Mouse (Mus musculus): ENCODE data around the gene Bbs4. TPM values are rescaled to one million over a fixed set of nuclear protein-coding genes. Genes with fewer than 3 reads are reported as not detected.

Bbs4 gene
- polyA plus RNA-seq, 1 experiment from 2014 or later = 9.6 TPM

- Histone ChIP-seq H3K4me2 (replicated peaks) (no peak overlapping the region), H3K4me3 (replicated peaks) (no peak overlapping the region), H3K9ac (no peak overlapping the region), H3K9me3 (no peaks in the 10 kb centered on the region), H3K27me3 (replicated peaks) (no peaks in the 10 kb centered on the region), H3K4me1 (replicated peaks) (0 out of 2 replicates have a peak, but pooled peaks cover 3% of the 10 kb centered on the region), H3K36me3 (no peaks in the 10 kb centered on the region), H3K27ac (peak overlapping the region; percentile 6; the same call in 1 of the 2 replicates)
- ATAC-seq = no peak
- 77% methylated on average over 5 of the region's 5 CpGs for WGBS
These were observed 14.9 kb downstream of the Bbs4 start for GRCm38 (mm10) chr9:59338411-59338810.

DNA sequence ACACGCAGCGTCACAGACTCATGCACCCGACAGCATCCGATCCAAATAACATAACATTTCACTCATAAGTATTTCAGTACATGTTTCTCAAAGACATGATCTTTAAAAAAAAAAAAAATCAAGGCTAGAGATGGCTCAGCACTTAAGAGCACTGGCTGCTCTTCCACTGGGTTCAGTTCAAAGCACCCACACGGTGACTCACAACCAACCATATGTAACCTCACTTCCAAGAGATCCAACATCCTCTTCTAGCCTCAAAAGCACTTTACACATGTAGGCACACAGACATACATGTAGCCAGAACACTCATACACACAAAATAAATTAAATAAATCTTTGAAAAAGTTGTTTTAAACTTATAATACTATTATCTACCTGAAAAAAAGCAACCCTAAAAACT, 15.4 kb downstream of the Bbs4 start:
- H3K27ac ChIP-seq = no peak overlapping the region
- ATAC-seq = no peak
- no peak overlapping the region for H3K4me3 ChIP-seq (replicated peaks)
- no peaks in the 10 kb centered on the region for H3K36me3 ChIP-seq
- H3K27me3 ChIP-seq (replicated peaks) = no peaks in the 10 kb centered on the region
- H3K9ac ChIP-seq = no peak overlapping the region
- H3K4me1 ChIP-seq (replicated peaks) = 0 out of 2 replicates have a peak, but pooled peaks cover 3% of the 10 kb centered on the region
- H3K9me3 ChIP-seq = no peaks in the 10 kb centered on the region
- WGBS = 92% methylated on average over 5 of the region's 5 CpGs
- no peak overlapping the region for H3K4me2 ChIP-seq (replicated peaks)

- Histone ChIP-seq H3K27me3 (replicated peaks) (no peaks in the 10 kb centered on the region), H3K4me1 (replicated peaks) (0 out of 2 replicates have a peak, but pooled peaks cover 3% of the 10 kb centered on the region), H3K9me3 (no peaks in the 10 kb centered on the region), H3K4me2 (replicated peaks) (no peak overlapping the region), H3K36me3 (no peaks in the 10 kb centered on the region), H3K9ac (no peak overlapping the region), H3K4me3 (replicated peaks) (no peak overlapping the region), H3K27ac (no peak overlapping the region)
- ATAC-seq = no peak
- WGBS = 87% methylated on average over 3 of the region's 3 CpGs
These were observed 16.8 kb downstream of the Bbs4 start for GRCm38 (mm10) chr9:59336539-59336938.

DNA sequence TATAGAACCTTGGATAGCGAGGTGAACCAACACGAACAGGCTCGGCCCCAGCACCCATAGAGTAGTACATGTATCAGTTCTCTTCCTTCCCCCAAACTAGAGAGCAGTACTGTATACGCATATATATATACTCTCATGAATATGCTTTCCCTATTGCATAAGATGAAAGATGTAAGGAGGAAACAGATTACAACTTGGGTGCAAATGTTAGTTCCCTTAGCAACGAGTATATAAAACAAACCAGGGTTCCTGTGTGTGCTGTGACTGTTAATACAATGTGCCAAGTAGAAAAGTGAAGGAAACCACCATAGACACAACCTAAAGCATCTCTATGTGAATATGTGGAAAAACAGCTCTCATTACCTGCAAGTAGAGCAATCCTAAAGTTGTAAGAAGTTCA, 23.3 kb downstream of the Bbs4 start:
- Histone ChIP-seq H3K4me3 (replicated peaks) (no peak overlapping the region), H3K9me3 (no peaks in the 10 kb centered on the region), H3K4me1 (replicated peaks) (no peaks in the 10 kb centered on the region), H3K27ac (no peak overlapping the region), H3K9ac (no peak overlapping the region), H3K4me2 (replicated peaks) (no peak overlapping the region), H3K36me3 (peaks cover 5% of the 10 kb centered on the region; the same call in 1 of the 2 replicates), H3K27me3 (replicated peaks) (no peaks in the 10 kb centered on the region)
- 93% methylated on average over 5 of the region's 5 CpGs for WGBS
- ATAC-seq = no peak

DNA sequence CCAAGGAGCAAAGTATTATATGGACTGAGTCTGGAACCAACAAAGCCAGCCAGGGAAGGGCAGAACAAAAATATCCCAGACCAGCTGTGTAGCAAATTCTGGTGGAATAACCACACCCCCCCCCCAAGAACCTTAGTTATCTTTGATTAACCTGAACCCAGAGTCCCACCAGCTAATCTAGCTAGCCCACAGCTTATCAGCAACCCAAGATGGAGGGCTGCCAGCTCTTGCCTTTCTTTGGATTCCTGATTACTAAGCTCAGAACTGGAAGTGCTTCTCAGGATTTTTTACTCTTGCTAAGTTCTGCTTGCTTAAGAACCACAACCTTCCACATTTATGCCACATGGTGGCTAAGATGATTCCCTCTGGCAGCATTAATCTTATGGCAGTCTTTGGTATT, 29.0 kb downstream of the Bbs4 start:
- Histone ChIP-seq H3K9ac (no peak overlapping the region), H3K27me3 (replicated peaks) (no peaks in the 10 kb centered on the region), H3K4me2 (replicated peaks) (no peak overlapping the region), H3K9me3 (no peaks in the 10 kb centered on the region), H3K36me3 (peaks cover 10% of the 10 kb centered on the region; the same call in 1 of the 2 replicates), H3K27ac (no peak overlapping the region), H3K4me3 (replicated peaks) (no peak overlapping the region), H3K4me1 (replicated peaks) (no peaks in the 10 kb centered on the region)
- no peak for ATAC-seq

GRCm38 (mm10) chr9:59316206-59316605, 37.1 kb downstream of the Bbs4 start:
- no peak overlapping the region for H3K4me2 ChIP-seq (replicated peaks)
- no peak overlapping the region for H3K27ac ChIP-seq
- no peaks in the 10 kb centered on the region for H3K9me3 ChIP-seq
- no peak overlapping the region for H3K4me3 ChIP-seq (replicated peaks)
- no peaks in the 10 kb centered on the region for H3K4me1 ChIP-seq (replicated peaks)
- peaks cover 18% of the 10 kb centered on the region for H3K36me3 ChIP-seq
- no peaks in the 10 kb centered on the region for H3K27me3 ChIP-seq (replicated peaks)
- H3K9ac ChIP-seq = no peak overlapping the region
- ATAC-seq = no peak
- 90% methylated on average over 3 of the region's 3 CpGs for WGBS

- 61% methylated on average over 3 of the region's 3 CpGs for WGBS
- ATAC-seq = 0 out of 2 replicates have a peak, but pooled peaks have one; percentile 47
- H3K4me1 ChIP-seq (replicated peaks) = no peaks in the 10 kb centered on the region
These were observed 42.0 kb downstream of the Bbs4 start for GRCm38 (mm10) chr9:59311284-59311670.

GRCm38 (mm10) chr9:59310582-59311283, 42.6 kb downstream of the Bbs4 start:
- H3K4me3 ChIP-seq (replicated peaks) = no peak overlapping the region
- no peaks in the 10 kb centered on the region for H3K9me3 ChIP-seq
- H3K4me2 ChIP-seq (replicated peaks) = no peak overlapping the region
- H3K4me1 ChIP-seq (replicated peaks) = no peaks in the 10 kb centered on the region
- H3K27me3 ChIP-seq (replicated peaks) = no peaks in the 10 kb centered on the region
- ATAC-seq = peak; percentile 34; the same call in 1 of the 2 replicates
- WGBS = 67% methylated on average over 8 of the region's 8 CpGs
- peaks cover 25% of the 10 kb centered on the region for H3K36me3 ChIP-seq
- no peak overlapping the region for H3K9ac ChIP-seq
- peak overlapping the region; percentile 42; the same call in 1 of the 2 replicates for H3K27ac ChIP-seq

More at GRCm38 (mm10) chr9:59311284-59311670, 42.0 kb downstream of the Bbs4 start:
- Histone ChIP-seq H3K27ac (peak overlapping the region; percentile 61), H3K4me3 (replicated peaks) (no peak overlapping the region), H3K27me3 (replicated peaks) (no peaks in the 10 kb centered on the region), H3K4me2 (replicated peaks) (no peak overlapping the region), H3K36me3 (peaks cover 22% of the 10 kb centered on the region), H3K9ac (no peak overlapping the region), H3K9me3 (no peaks in the 10 kb centered on the region)

DNA sequence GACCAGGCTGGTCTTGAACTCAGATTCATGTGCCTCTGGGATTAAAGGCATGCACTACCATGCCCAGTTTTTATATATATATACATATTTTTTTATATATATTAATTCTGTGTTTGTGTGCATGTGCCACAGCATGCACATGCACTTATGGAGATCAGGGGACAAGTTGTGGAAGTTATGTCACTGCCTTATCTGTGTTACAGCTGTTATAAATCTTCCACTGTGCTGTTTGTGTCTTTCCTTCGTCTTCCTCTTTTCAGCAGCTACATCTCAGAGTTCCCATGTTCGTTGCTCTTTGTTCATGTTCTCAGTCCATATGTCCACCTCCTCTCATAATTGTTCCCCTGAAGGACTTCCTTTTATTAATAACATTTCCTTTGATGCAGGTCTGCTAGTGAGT, 45.4 kb downstream of the Bbs4 start:
- Histone ChIP-seq H3K36me3 (peaks cover 8% of the 10 kb centered on the region), H3K4me2 (replicated peaks) (no peak overlapping the region), H3K4me3 (replicated peaks) (no peak overlapping the region), H3K27me3 (replicated peaks) (no peaks in the 10 kb centered on the region), H3K27ac (no peak overlapping the region), H3K4me1 (replicated peaks) (no peaks in the 10 kb centered on the region), H3K9ac (no peak overlapping the region), H3K9me3 (no peaks in the 10 kb centered on the region)
- no peak for ATAC-seq
- 70% methylated on average over 2 of the region's 2 CpGs for WGBS

DNA sequence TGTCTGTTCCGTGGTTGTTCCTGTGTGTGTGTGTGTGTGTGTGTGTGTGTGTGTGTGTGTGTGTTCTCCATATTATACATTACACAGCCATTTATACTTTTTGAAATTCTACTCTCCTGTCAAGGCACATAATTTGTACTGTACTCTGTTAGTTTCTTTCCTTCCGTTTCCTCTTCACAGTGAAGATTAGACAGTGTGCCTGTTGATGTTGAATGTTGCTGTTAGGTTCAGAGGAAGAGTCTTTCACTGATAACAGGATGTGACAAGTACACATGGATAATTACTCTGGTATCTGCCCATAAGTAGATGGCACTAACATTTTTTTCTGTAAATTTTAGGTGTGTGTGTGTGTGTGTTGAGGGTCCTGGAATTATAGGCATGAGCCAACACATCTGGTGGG, 56.9 kb downstream of the Bbs4 start:
- Histone ChIP-seq H3K9me3 (no peaks in the 10 kb centered on the region), H3K9ac (no peak overlapping the region), H3K36me3 (peaks cover 18% of the 10 kb centered on the region; the same call in 1 of the 2 replicates), H3K27me3 (replicated peaks) (no peaks in the 10 kb centered on the region), H3K4me1 (replicated peaks) (peaks cover 2% of the 10 kb centered on the region; the same call in 1 of the 2 replicates), H3K27ac (no peak overlapping the region), H3K4me2 (replicated peaks) (no peak overlapping the region), H3K4me3 (replicated peaks) (no peak overlapping the region)
- no peak for ATAC-seq
- 74% methylated on average over 2 of the region's 2 CpGs for WGBS

- H3K4me3 ChIP-seq (replicated peaks) = peak overlapping the region; percentile 99; the same call in 1 of the 2 replicates
- peak overlapping the region; percentile 73 for H3K4me2 ChIP-seq (replicated peaks)
- no peak overlapping the region for H3K9ac ChIP-seq
- 40% methylated on average over 3 of the region's 3 CpGs for WGBS
- peaks cover 9% of the 10 kb centered on the region; the same call in 1 of the 2 replicates for H3K4me1 ChIP-seq (replicated peaks)
- no peaks in the 10 kb centered on the region for H3K9me3 ChIP-seq
- no peak for ATAC-seq
- peaks cover 3% of the 10 kb centered on the region; the same call in 1 of the 2 replicates for H3K36me3 ChIP-seq
- no peaks in the 10 kb centered on the region for H3K27me3 ChIP-seq (replicated peaks)
- H3K27ac ChIP-seq = no peak overlapping the region
These were observed 60.8 kb downstream of the Bbs4 start for GRCm38 (mm10) chr9:59292493-59292875.

DNA sequence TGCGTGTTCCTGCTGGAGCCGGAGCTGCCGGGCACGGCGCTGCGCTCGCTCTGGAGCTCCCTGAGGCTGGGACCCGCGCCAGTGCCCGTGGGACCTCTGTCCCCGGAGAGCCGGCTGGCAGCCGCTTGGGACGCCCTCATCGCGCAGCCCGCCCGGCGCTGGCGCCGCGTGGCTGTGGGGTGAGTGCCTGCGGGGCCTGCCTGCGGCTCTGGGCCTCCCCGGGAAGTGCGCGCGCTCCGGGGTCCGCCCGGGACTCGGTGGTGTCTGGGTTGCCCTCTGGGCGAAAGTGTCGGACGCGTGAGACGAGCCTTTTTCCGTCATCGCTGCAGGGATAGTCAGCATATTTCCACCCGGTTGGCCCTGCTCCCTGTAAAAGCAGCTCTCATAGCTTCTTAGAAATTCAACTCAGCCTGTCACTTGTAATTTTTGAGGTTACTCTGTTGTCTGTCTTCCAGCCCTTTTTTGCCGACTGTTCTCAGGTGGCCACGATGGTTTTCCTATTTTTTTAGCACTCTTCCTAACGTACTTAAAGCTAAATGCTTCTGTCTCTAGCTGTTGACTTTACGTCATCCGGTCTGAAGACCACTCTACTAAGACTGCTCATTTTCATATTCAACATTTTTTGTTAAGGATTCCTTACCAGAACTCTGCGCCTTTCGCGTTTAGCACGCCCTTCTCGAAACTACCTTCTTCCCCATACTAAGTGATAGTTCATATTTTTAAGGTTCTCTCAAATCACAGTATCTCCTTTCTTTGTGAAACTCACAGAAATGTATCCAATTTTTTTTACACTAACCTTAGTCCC, 61.4 kb downstream of the Bbs4 start:
- Histone ChIP-seq H3K36me3 (no peaks in the 10 kb centered on the region), H3K9me3 (no peaks in the 10 kb centered on the region), H3K9ac (peak overlapping the region; percentile 86), H3K27ac (peak overlapping the region; percentile 87), H3K4me2 (replicated peaks) (peak overlapping the region; percentile 73), H3K4me1 (replicated peaks) (peaks cover 9% of the 10 kb centered on the region; the same call in 1 of the 2 replicates), H3K27me3 (replicated peaks) (no peaks in the 10 kb centered on the region), H3K4me3 (replicated peaks) (peak overlapping the region; percentile 99)
- under 1% methylated on average over 44 of the region's 50 CpGs for WGBS
- ATAC-seq = peak; percentile 83
